Mouse (Mus musculus) intestine, embryonic 14.5 days (tissue): ENCODE results near the gene Gm3453. TPM values are rescaled to one million over a fixed set of nuclear protein-coding genes. Genes with fewer than 3 reads are reported as not detected.
A peak's percentile ranks its signal among the peaks of the same experiment; 100 is the strongest.
"Not testable (repeated sequence)": the region's sequence is repeated elsewhere in the genome, so short reads cannot be mapped to it uniquely, and the experiment has no call there.

Source experiments
- ATAC-seq: fragments of 200-750 bp; cut with Nextera tagmentation; replicated peaks from 2 replicates; pipeline ENCODE4 v1.8.0; 2017; ENCODE audit warnings: low read depth, moderate number of reproducible peaks, moderate TSS enrichment, moderate library complexity; ENCODE audit not compliant: low FRiP score, low TSS enrichment
- DNase-seq: peaks from one replicate; pipeline ENCODE4 v3.0.0-alpha.2; 2018; ENCODE audit warnings: low spot score
- H3K27ac ChIP-seq: fragments of 300-500 bp; sonication (generic); 2 replicates; pipeline ENCODE4 v1.5.1; 2014; ENCODE audit warnings: low read depth, mild to moderate bottlenecking, control low read depth
- H3K27me3 ChIP-seq: fragments of 300-500 bp; sonication (generic); replicated peaks from 2 replicates; pipeline ENCODE4 v1.6.1; 2014; ENCODE audit warnings: low read length, control low read depth; ENCODE audit not compliant: control insufficient read depth, insufficient read depth
- H3K36me3 ChIP-seq: fragments of 300-500 bp; sonication (generic); 2 replicates; pipeline ENCODE4 v1.6.1; 2014; ENCODE audit warnings: low read length, control low read depth; ENCODE audit not compliant: control insufficient read depth, insufficient read depth
- H3K4me1 ChIP-seq: fragments of 300-500 bp; sonication (generic); replicated peaks from 2 replicates; pipeline ENCODE4 v1.6.1; 2014; ENCODE audit warnings: low read length, control low read depth, mixed read lengths; ENCODE audit not compliant: control insufficient read depth, insufficient read depth
- H3K4me2 ChIP-seq: fragments of 300-500 bp; sonication (generic); 2 replicates; pipeline ENCODE4 v1.6.1; 2014; ENCODE audit warnings: low read length
- H3K4me3 ChIP-seq: fragments of 300-500 bp; sonication (generic); 2 replicates; pipeline ENCODE4 v1.5.1; 2014; ENCODE audit warnings: low read depth, low read length, control low read depth, mixed read lengths
- H3K9ac ChIP-seq: fragments of 300-500 bp; sonication (generic); 2 replicates; pipeline ENCODE4 v1.6.1; 2014; ENCODE audit warnings: mild to moderate bottlenecking, low read length
- H3K9me3 ChIP-seq: fragments of 300-500 bp; sonication (generic); 2 replicates; pipeline ENCODE4 v1.6.1; 2016; ENCODE audit warnings: low read length, control low read depth; ENCODE audit not compliant: control insufficient read depth
- whole genome bisulfite sequencing: fragments of 180-500 bp; shearing (Covaris S2); extraction: QIAGEN DNeasy Blood & Tissue Kit; methylation state at CpG from one replicate; pipeline ENCODE4 v1.1.7; 2014; 5-methylcytosine and 5-hydroxymethylcytosine counted together
- polyA plus RNA-seq: library from polyadenylated mRNA; unstranded; fragments of >200 nt; fragmentation: Nextera tagmentation; extraction: Ambion mirVana; gene quantifications from 2 replicates; pipeline ENCODE4 v1.2.1, GENCODE M21; 2014

The Gm3453 gene
- polyA plus RNA-seq: not detected in 2 replicates

DNA sequence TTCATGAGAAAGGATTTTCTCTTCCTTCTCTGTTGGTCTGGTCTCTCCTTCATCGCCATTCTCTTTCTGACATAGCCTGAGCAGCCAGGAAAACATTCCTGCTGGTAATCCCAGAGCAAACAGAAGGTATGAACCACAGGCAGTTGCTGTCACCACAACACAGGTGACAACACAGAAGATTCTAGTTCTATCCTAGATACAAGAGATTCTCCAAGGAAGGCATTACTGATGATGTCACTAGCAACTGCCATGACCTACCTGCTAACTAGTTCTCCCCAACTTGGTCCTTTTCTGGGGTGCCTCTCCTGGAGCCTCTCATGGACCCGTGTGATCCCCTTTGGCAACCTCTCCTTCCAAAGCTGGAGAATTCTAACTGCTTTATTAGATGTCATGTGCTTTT, at the start of gene Gm3453:
Gene Gm3453 (minus strand): TSS at position 101 of the 400 bp plus-strand sequence.
- not testable (repeated sequence) for DNase-seq, ATAC-seq, H3K4me1 ChIP-seq, H3K4me3 ChIP-seq, H3K27ac ChIP-seq, H3K9ac ChIP-seq, H3K36me3 ChIP-seq, H3K4me2 ChIP-seq, H3K9me3 ChIP-seq, H3K27me3 ChIP-seq
- WGBS: 50% methylated on average over 2 of the region's 2 CpGs

DNA sequence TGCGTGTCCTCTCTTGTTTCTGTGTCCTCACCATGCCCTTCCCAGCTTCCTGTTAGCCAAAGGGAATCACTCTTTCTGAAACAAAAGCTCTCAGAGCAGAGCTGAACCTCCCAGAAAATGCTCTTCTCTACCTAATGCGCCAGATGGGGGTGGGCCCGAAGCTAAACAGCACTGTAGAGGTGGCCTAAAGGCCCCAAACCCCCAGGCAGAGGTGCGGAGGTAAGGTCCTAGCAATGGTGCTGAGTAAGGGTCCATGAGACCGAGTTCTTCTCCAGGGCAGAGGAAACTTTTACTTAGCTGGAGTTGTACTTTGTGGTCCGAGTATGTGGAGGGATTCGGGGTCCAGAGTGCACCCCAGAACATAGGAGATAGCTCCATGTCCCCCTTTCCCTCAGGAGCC, 8.2 kb upstream of the Gm3453 start:
- H3K27ac ChIP-seq, H3K9ac ChIP-seq, H3K4me2 ChIP-seq, H3K4me3 ChIP-seq, H3K4me1 ChIP-seq, DNase-seq, ATAC-seq, H3K27me3 ChIP-seq, H3K36me3 ChIP-seq, H3K9me3 ChIP-seq: not testable (repeated sequence)
- 78% methylated on average over 3 of the region's 7 CpGs for WGBS

DNA sequence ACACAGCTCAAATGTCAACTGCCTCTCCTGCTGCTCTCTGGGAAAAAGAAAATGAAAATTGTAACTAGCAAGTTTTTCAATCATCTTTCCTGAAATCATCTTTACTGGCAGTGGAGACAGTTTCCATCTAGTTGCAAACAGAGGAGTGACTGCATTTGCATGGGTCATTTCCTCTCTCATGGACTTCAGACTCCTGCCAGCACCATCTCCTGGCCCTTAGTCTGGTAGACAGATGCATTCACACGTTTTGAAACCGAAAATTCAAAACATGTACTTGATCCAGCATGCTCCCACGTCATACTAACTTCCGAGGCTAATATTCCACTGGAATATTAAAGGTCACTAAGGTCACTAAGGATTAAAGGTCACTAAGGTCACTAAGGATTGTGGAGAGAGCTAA, 16.5 kb downstream of the Gm3453 start:
- WGBS: 37% methylated on average over 4 of the region's 4 CpGs
- H3K27ac ChIP-seq: not testable (repeated sequence)

GRCm38 (mm10) chr14:5961635-5962034, 17.3 kb downstream of the Gm3453 start, which contains the start of gene Gm3248:
Gene Gm3248 (minus strand): TSS chr14:5961745.
- peak within 1 kb of the TSS; percentile 37 for H3K4me3 ChIP-seq
- H3K9me3 ChIP-seq, H3K36me3 ChIP-seq, H3K27me3 ChIP-seq, H3K4me1 ChIP-seq, ATAC-seq, H3K27ac ChIP-seq, H3K9ac ChIP-seq: not testable (repeated sequence)
- peak; percentile 60 for DNase-seq
- 1% methylated on average over 12 of the region's 23 CpGs for WGBS
- peak within 1 kb of the TSS; percentile 58 for H3K4me2 ChIP-seq

More for the DNA sequence above, 16.5 kb downstream of the Gm3453 start:
- H3K36me3 ChIP-seq, DNase-seq, H3K4me3 ChIP-seq, H3K4me2 ChIP-seq, H3K4me1 ChIP-seq, H3K9ac ChIP-seq, ATAC-seq, H3K9me3 ChIP-seq, H3K27me3 ChIP-seq: not testable (repeated sequence)

DNA sequence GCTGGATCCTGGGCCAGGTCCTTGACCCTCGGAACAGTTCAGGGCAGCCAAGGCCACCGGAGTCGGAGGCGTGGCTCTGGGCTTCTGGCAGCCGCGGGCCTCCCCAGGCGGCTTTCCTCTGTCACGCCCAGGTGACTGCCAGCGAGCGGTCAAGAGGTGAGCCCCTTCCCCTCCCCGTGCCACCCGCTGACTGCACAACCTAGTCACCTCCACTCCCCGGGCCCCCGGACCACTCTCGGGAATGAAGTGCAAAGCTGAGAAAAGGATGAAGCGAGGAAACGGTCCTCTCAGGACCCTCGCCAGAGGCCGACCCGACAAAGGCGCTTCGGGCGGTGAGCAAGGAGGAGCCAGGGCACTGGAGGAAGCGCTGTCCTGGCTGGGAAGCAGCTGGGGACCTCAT, 17.8 kb downstream of the Gm3453 start:
- peak overlapping the region; percentile 37 for H3K4me3 ChIP-seq
- H3K4me1 ChIP-seq, ATAC-seq, H3K27me3 ChIP-seq, H3K9me3 ChIP-seq, H3K27ac ChIP-seq, H3K36me3 ChIP-seq, H3K9ac ChIP-seq: not testable (repeated sequence)
- DNase-seq: peak; percentile 65
- H3K4me2 ChIP-seq: peak overlapping the region; percentile 58
- under 1% methylated on average over 20 of the region's 24 CpGs for WGBS

DNA sequence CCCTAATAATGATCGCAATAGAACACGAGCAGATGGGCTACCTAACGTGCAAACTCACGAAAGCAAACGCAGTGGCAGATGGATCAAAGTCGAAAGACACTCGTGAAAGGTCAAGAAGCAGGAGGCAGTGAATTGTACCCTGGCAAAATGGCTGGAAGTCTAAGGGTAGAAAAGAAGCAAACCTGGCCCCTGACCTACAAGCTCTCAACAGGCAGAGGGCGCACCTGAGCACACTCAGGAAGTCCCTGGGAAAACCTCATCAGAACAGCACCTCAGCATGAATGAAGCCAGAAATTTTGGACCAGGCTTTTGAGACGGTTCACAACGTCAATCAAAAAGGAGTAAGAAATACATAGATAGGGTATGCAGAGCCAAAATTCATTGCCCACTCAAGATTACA, 18.5 kb downstream of the Gm3453 start:
- DNase-seq, ATAC-seq, H3K27me3 ChIP-seq, H3K36me3 ChIP-seq, H3K4me2 ChIP-seq, H3K27ac ChIP-seq, H3K4me3 ChIP-seq, H3K9me3 ChIP-seq, H3K4me1 ChIP-seq, H3K9ac ChIP-seq: not testable (repeated sequence)
- 0% methylated on average over 3 of the region's 10 CpGs for WGBS

GRCm38 (mm10) chr14:5923276-5923675, 55.7 kb downstream of the Gm3453 start:
- not testable (repeated sequence) for DNase-seq, H3K27ac ChIP-seq, H3K4me3 ChIP-seq, H3K4me2 ChIP-seq, H3K27me3 ChIP-seq, ATAC-seq, H3K9ac ChIP-seq, H3K9me3 ChIP-seq, H3K4me1 ChIP-seq, H3K36me3 ChIP-seq
- WGBS: 72% methylated on average over 7 of the region's 7 CpGs

Other genes starting within 250 kb of the Gm3453 start
- not detected in 2 replicates for gene Gm3373, start 237.6 kb downstream of the Gm3453 start, polyA plus RNA-seq
- gene Gm3383, start 171.2 kb downstream of the Gm3453 start, polyA plus RNA-seq: 0.89 and 1.4 TPM in 2 replicates
- gene Gm3424, start 148.8 kb downstream of the Gm3453 start, polyA plus RNA-seq: not detected in 2 replicates
- not detected in 2 replicates for gene Gm8237, start 98.8 kb downstream of the Gm3453 start, polyA plus RNA-seq
- 0.64 and 1.0 TPM in 2 replicates for gene Gm3248, start 17.4 kb downstream of the Gm3453 start, polyA plus RNA-seq
- gene Gm6337, start 79.1 kb upstream of the Gm3453 start, polyA plus RNA-seq: not detected in 2 replicates
- 0.99 and 1.3 TPM in 2 replicates for gene Gm8206, start 114.8 kb upstream of the Gm3453 start, polyA plus RNA-seq
- 2.7 and 3.3 TPM in 2 replicates for gene Gm3468, start 129.5 kb upstream of the Gm3453 start, polyA plus RNA-seq
- not detected in 2 replicates for gene Gm3476, start 146.7 kb upstream of the Gm3453 start, polyA plus RNA-seq
- not detected in 2 replicates for gene Gm21560, start 240.2 kb upstream of the Gm3453 start, polyA plus RNA-seq